Mouse (Mus musculus): ENCODE measurements around the gene Dnajc24.

Dnajc24 gene

GRCm38 (mm10) chr2:106002835-106003739 is at the start of gene Dnajc24:
Gene Dnajc24, minus strand, starts transcription at chr2:106003549.
- peak; percentile 91 for DNase-seq

- no peak for DNase-seq
These were observed 43.3 kb upstream of the Dnajc24 start for GRCm38 (mm10) chr2:106046686-106047085.

DNA sequence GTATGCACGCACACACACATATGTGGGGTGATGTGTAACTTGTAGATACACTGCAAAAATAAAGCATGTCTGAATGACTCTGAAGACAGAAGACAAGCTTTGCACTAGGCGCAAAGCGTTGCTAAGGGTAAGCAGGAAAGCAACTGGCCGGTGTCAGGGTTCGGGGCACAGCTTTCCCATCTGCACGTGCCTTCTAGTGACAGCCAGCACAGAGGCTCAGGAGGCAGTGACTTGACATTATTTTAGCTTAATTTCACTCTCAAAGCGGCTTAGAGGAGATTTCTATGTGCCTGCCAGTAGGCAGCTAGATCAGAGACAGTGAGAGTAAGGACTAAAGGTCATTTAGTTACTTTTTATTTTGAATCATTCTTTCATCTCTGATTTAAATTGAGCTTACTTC is 39.1 kb upstream of the Dnajc24 start:
- no peak for DNase-seq

DNA sequence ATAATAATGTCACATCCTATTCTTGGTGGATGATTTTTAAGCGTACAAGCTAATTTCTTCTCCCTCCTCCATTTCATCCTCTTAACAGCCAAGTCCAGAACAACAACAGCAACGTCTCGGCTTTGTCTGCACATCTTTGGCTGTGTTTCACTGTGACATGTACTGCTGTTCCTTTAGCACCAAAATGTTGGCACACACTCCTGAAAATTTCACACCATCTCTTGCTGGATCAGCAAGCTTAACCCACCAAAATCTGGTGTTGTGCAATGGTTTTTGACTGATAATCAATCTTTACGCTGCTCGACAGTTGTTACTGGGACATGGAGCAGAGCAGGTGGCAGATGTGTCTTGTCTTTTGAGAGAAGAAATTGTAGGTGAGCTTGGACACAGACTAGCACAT is 38.6 kb upstream of the Dnajc24 start:
- no peak for DNase-seq

- DNase-seq: peak; percentile 12
These were observed 34.9 kb upstream of the Dnajc24 start for GRCm38 (mm10) chr2:106038286-106038685.

DNA sequence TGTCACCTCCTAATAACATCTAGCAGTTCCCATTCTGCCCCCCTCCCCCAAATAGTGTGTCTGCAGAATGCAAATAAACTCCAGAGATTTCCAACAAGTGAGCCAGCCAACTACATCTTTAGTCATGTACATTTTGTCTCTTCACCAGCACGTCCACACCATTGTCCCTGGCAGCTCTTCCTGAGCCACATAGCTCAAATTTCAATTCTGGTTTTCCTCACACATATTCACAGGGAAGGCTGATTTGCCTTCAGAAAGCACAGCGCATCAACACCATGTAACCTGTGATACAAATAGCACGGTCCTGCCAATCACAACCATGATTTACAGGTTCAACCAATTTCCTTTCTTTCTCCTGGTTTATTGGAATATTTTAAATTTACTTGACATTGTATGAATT is 21.5 kb upstream of the Dnajc24 start:
- no peak for DNase-seq

- no peak for DNase-seq
These were observed 5.1 kb upstream of the Dnajc24 start for GRCm38 (mm10) chr2:106008415-106008814.

GRCm38 (mm10) chr2:105987999-105988398 is 15.3 kb downstream of the Dnajc24 start:
- DNase-seq: peak; percentile 41

- DNase-seq: no peak
These were observed 16.2 kb downstream of the Dnajc24 start for GRCm38 (mm10) chr2:105987131-105987530.

DNA sequence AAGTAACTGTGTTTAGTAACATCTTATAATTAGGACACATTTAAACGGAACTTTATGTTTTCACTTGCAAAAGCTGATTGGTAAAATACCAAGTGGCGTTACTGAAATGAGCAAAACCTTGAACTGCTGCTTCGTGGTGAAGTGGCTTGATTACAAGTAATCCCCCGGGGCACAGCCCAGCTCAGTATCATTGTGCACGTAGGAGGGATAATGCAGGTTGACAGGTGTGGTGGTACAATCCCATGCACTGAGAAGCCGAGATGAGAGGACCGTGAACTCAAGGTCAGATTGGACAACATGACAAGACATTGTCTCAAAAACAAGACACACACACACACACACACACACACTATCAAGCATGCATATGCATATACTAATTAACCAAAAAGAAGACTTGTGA is 18.1 kb downstream of the Dnajc24 start:
- no peak for DNase-seq

DNA sequence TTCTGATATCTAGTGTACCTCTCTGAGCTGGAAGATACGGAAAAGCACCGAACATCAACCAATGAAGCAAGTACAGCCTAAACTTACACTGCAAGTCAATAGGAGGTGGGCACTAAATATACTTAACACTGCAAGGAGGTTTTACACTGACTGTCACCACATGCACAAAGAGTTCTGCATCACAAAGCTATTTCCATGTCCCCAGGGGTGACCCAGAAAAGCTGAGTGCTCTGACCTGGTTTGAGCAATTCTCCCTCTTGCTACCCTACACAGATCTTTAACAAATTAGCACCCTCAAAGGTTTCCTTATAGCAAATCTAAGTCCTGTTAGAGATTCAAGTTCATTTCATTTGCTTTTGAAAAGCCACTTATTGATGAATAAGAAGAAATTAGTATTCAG is 25.3 kb downstream of the Dnajc24 start:
- DNase-seq: peak; percentile 19

DNA sequence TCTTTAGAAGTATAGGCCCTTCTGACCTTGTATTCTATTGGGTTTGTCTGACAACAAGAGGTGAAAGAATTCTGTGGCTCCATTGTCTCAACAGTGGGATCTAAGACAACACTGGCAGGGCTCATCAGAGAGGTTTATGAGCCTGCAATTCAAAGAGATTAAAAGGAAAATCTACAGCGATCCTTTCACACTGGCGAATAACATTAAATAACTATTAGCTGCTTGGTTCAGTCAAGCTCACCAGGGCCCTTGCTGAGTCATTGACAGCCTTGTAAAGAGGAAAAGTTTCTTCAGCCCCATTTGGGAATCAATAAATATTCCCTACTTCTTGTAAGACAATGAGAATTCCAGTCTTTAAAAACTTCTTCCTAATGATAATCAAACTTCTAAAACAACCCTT is 29.4 kb downstream of the Dnajc24 start:
- no peak for DNase-seq

GRCm38 (mm10) chr2:105963447-105963846 is 39.9 kb downstream of the Dnajc24 start:
- DNase-seq: no peak

- no peak for DNase-seq
These were observed 49.5 kb downstream of the Dnajc24 start for GRCm38 (mm10) chr2:105953862-105954261.

GRCm38 (mm10) chr2:105951350-105951940 is 51.9 kb downstream of the Dnajc24 start:
- no peak for DNase-seq

DNA sequence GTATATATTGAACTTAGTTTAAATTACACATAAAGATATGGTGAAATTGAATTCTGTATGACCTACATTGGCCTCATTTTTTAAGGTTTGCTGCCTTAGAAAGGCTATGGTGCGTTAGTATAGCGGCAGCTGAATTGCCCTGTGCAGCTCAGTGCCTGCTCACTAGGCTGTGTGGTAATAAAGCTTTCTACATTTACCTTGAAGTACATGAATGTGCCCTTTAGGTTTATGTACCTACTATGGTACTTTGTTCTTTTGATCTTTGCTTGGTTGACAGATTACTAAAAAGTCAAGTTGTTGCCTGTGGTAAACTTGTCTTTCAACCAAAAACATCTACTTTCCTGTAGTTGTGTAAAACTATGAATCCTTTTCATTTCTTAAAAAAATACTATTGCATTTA is 53.2 kb downstream of the Dnajc24 start:
- DNase-seq: no peak

DNA sequence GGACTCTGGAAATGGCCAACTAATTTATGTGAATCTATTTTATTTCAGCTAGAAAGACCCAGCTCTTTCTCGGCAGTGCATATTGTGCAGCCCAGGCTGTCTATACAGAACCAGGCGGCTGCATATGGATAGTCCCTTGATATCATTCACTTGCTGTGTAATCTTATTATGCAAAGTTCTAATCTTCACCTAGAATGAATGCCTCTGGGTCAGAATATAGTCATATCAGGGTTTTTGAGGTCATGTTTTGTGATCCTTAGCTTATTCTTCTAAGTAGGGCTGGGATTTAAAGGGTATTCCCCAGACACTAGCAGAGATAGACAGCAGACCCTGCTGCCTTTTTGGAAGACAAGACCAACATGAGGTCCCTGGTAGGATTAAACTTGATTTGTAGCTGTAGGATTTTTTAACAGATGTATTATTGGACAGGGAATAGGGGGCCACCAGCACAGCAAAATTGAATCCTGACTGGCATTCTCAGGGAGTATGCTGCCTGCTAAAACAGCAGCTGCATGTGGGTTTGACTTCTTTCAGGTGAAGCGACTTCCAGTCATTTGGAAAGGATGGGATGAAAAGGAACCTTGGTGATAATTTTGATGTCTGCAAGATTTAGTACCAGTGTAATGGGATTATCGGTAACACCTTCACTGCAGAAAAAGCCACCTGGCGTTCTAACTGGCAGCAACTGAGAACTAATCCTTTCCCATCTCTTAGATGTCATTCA is 85.6 kb downstream of the Dnajc24 start:
- no peak for DNase-seq
